ENCODE assay signal across 37 mouse cellular contexts in the genomic region with DNA sequence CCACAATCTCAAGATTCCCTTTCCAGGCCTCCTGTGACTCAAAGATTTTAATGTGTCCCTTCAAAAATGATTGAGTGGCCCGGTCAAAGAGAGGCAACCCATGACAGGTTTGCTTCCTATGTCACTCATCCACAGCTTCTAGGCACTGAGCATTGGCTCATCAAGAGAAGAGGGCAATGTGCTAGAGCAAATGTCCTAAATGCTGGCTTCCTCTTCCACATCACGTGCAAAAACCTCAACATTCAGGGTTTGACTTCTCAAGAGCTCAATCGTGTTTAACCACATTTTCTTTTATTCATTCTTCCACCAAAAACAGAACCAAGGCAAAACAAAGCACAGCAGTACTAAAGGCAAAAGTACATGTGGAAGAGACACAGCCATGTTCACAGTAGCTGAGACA. TPM values are rescaled to one million over a fixed set of nuclear protein-coding genes. Genes with fewer than 3 reads are reported as not detected.
"Had no signal": no experiment of that assay in that cellular context is flagged by ENCODE, and none has a peak within 500 bp of the region (broad histone marks: within the 10 kb centered on the region; RNA-seq: fewer than 3 reads in every experiment).

No protein-coding gene starts in this region.

- H3K4me3 ChIP-seq: heart, adult 2 months; heart, embryonic 13.5 days; heart, embryonic 15.5 days; hindbrain, embryonic 10.5 days; hindbrain, embryonic 12.5 days; hindbrain, embryonic 15.5 days; layer of hippocampus, adult 2 months; limb, embryonic 13.5 days; limb, embryonic 15.5 days; liver, embryonic 12.5 days had no signal

- H3K27ac ChIP-seq: heart, adult 2 months; heart, embryonic 13.5 days; heart, embryonic 15.5 days; hindbrain, embryonic 10.5 days; hindbrain, embryonic 12.5 days; hindbrain, embryonic 15.5 days; hindbrain, postnatal 0 days; layer of hippocampus, adult 2 months; limb, embryonic 13.5 days; limb, embryonic 15.5 days; liver, embryonic 12.5 days had no signal

- H3K9ac ChIP-seq: forebrain, postnatal 0 days; heart, embryonic 13.5 days; heart, embryonic 15.5 days; hindbrain, embryonic 12.5 days; hindbrain, embryonic 15.5 days; limb, embryonic 13.5 days; limb, embryonic 15.5 days; liver, embryonic 12.5 days had no signal

- H3K27me3 ChIP-seq: heart, embryonic 13.5 days; heart, embryonic 15.5 days; hindbrain, embryonic 12.5 days; hindbrain, embryonic 15.5 days; limb, embryonic 13.5 days; limb, embryonic 15.5 days; liver, embryonic 12.5 days had no signal

- H3K4me1 ChIP-seq: heart, embryonic 15.5 days; hindbrain, embryonic 12.5 days; hindbrain, embryonic 15.5 days; limb, embryonic 13.5 days; limb, embryonic 15.5 days had no signal

- H3K4me2 ChIP-seq: heart, embryonic 11.5 days; heart, embryonic 13.5 days; heart, embryonic 15.5 days; hindbrain, embryonic 12.5 days; hindbrain, embryonic 15.5 days; limb, embryonic 13.5 days; limb, embryonic 15.5 days; liver, embryonic 12.5 days had no signal

- ATAC-seq: forebrain, postnatal 0 days; hindbrain, postnatal 0 days; intestine, embryonic 16.5 days; liver, embryonic 12.5 days had no signal

- H3K9me3 ChIP-seq: heart, embryonic 15.5 days; hindbrain, embryonic 12.5 days; hindbrain, embryonic 15.5 days; limb, embryonic 15.5 days had no signal

- H3K36me3 ChIP-seq: heart, embryonic 13.5 days; heart, embryonic 15.5 days; hindbrain, embryonic 10.5 days; hindbrain, embryonic 12.5 days; hindbrain, embryonic 15.5 days; limb, embryonic 15.5 days; liver, embryonic 12.5 days had no signal

- DNase-seq: forebrain, postnatal 0 days; gastrocnemius, postnatal 10 days; gastrocnemius, postnatal 25 days; heart, adult 11 months; heart, adult 2 months; heart, postnatal 4 days; kidney, adult 11 months; kidney, adult 2 months; kidney, adult 9 months; kidney, postnatal 10 days; kidney, postnatal 25 days; kidney, postnatal 4 days; layer of hippocampus, postnatal 36 days; left cerebral cortex, postnatal 4 days had no signal

RNA-seq across cellular contexts. Expression of a gene that starts 2.4 kb away (rescaled TPM):
- total RNA-seq: forebrain, postnatal 0 days; gastrocnemius, postnatal 4 days; heart, adult 2 months; heart, postnatal 25 days; heart, postnatal 4 days; hindbrain, postnatal 0 days; layer of hippocampus, adult 2 months; layer of hippocampus, postnatal 10 days; layer of hippocampus, postnatal 36 days; left cerebral cortex, adult 18-20 months; left cerebral cortex, adult 8-10 months; left cerebral cortex, postnatal 10 days; left cerebral cortex, postnatal 25 days; left cerebral cortex, postnatal 4 days; liver, adult 2 months had no signal
- polyA plus RNA-seq: heart, adult 2 months; heart, embryonic 11.5 days; heart, embryonic 13.5 days; heart, embryonic 15.5 days; heart, postnatal 0 days; hindbrain, embryonic 10.5 days; hindbrain, embryonic 12.5 days; hindbrain, postnatal 0 days; intestine, embryonic 14.5 days; intestine, embryonic 16.5 days; limb, embryonic 11.5 days; limb, embryonic 13.5 days; limb, embryonic 15.5 days; liver, adult 2 months; liver, embryonic 12.5 days had no signal
